Mouse (Mus musculus): ENCODE data around the gene Xrcc1. TPM values are rescaled to one million over a fixed set of nuclear protein-coding genes. Genes with fewer than 3 reads are reported as not detected.

Xrcc1 gene
- polyA plus RNA-seq, 1 experiment from 2014 or later = 182 TPM

GRCm38 (mm10) chr7:24551985-24552759 is 6.1 kb downstream of the Xrcc1 start:
- 90% methylated on average over 12 of the region's 12 CpGs for WGBS
- no peak overlapping the region for H3K27ac ChIP-seq
- peaks cover 91% of the 10 kb centered on the region for H3K36me3 ChIP-seq
- H3K9me3 ChIP-seq (replicated peaks) = no peaks in the 10 kb centered on the region
- no peak overlapping the region for H3K4me3 ChIP-seq
- H3K27me3 ChIP-seq (ENCODE audit: low read depth, poor library complexity, severe bottlenecking) = no peaks in the 10 kb centered on the region
- H3K4me1 ChIP-seq = peaks cover 8% of the 10 kb centered on the region
- no peak for DNase-seq (ENCODE audit: low spot score)

- DNase-seq (ENCODE audit: low spot score) = no peak
- Histone ChIP-seq H3K4me1 (no peaks in the 10 kb centered on the region), H3K4me3 (no peak overlapping the region), H3K27ac (no peak overlapping the region), H3K27me3 (ENCODE audit: low read depth, poor library complexity, severe bottlenecking) (no peaks in the 10 kb centered on the region), H3K9me3 (replicated peaks) (no peaks in the 10 kb centered on the region), H3K36me3 (peaks cover 94% of the 10 kb centered on the region)
- WGBS = 95% methylated on average over 10 of the region's 10 CpGs
These were observed 9.7 kb downstream of the Xrcc1 start for GRCm38 (mm10) chr7:24555786-24556185.

- no peak overlapping the region for H3K4me3 ChIP-seq
- no peak overlapping the region for H3K27ac ChIP-seq
- no peaks in the 10 kb centered on the region for H3K27me3 ChIP-seq (ENCODE audit: low read depth, poor library complexity, severe bottlenecking)
- H3K9me3 ChIP-seq (replicated peaks) = no peaks in the 10 kb centered on the region
- 96% methylated on average over 4 of the region's 4 CpGs for WGBS
- no peak for DNase-seq (ENCODE audit: low spot score)
- no peaks in the 10 kb centered on the region for H3K4me1 ChIP-seq
- H3K36me3 ChIP-seq = peaks cover 92% of the 10 kb centered on the region
These were observed 15.4 kb downstream of the Xrcc1 start for GRCm38 (mm10) chr7:24561450-24561849.

GRCm38 (mm10) chr7:24563191-24563836 is 17.2 kb downstream of the Xrcc1 start:
- no peak for DNase-seq (ENCODE audit: low spot score)
- H3K27ac ChIP-seq = no peak overlapping the region
- peaks cover 97% of the 10 kb centered on the region for H3K36me3 ChIP-seq
- H3K9me3 ChIP-seq (replicated peaks) = no peaks in the 10 kb centered on the region
- H3K27me3 ChIP-seq (ENCODE audit: low read depth, poor library complexity, severe bottlenecking) = no peaks in the 10 kb centered on the region
- 88% methylated on average over 8 of the region's 8 CpGs for WGBS
- H3K4me3 ChIP-seq = no peak overlapping the region
- no peaks in the 10 kb centered on the region for H3K4me1 ChIP-seq

GRCm38 (mm10) chr7:24563837-24564206 is 17.7 kb downstream of the Xrcc1 start:
- H3K27me3 ChIP-seq (ENCODE audit: low read depth, poor library complexity, severe bottlenecking) = no peaks in the 10 kb centered on the region
- WGBS = 91% methylated on average over 4 of the region's 4 CpGs
- H3K4me3 ChIP-seq = no peak overlapping the region
- peaks cover 97% of the 10 kb centered on the region for H3K36me3 ChIP-seq
- no peaks in the 10 kb centered on the region for H3K9me3 ChIP-seq (replicated peaks)
- no peak for DNase-seq (ENCODE audit: low spot score)
- H3K4me1 ChIP-seq = no peaks in the 10 kb centered on the region
- no peak overlapping the region for H3K27ac ChIP-seq

GRCm38 (mm10) chr7:24564607-24565265 is 18.6 kb downstream of the Xrcc1 start:
- Histone ChIP-seq H3K4me1 (no peaks in the 10 kb centered on the region), H3K27ac (no peak overlapping the region), H3K27me3 (ENCODE audit: low read depth, poor library complexity, severe bottlenecking) (no peaks in the 10 kb centered on the region), H3K9me3 (replicated peaks) (no peaks in the 10 kb centered on the region), H3K4me3 (no peak overlapping the region), H3K36me3 (peaks cover 95% of the 10 kb centered on the region)
- 62% methylated on average over 6 of the region's 6 CpGs for WGBS
- DNase-seq (ENCODE audit: low spot score) = peak; percentile 73

- Histone ChIP-seq H3K4me1 (no peaks in the 10 kb centered on the region), H3K36me3 (peaks cover 95% of the 10 kb centered on the region), H3K27ac (no peak overlapping the region), H3K9me3 (replicated peaks) (no peaks in the 10 kb centered on the region), H3K4me3 (no peak overlapping the region), H3K27me3 (ENCODE audit: low read depth, poor library complexity, severe bottlenecking) (no peaks in the 10 kb centered on the region)
- no peak for DNase-seq (ENCODE audit: low spot score)
- 93% methylated on average over 11 of the region's 11 CpGs for WGBS
These were observed 19.5 kb downstream of the Xrcc1 start for GRCm38 (mm10) chr7:24565627-24566026.

- Histone ChIP-seq H3K4me3 (no peak overlapping the region), H3K27me3 (ENCODE audit: low read depth, poor library complexity, severe bottlenecking) (no peaks in the 10 kb centered on the region), H3K27ac (no peak overlapping the region), H3K4me1 (no peaks in the 10 kb centered on the region), H3K36me3 (peaks cover 95% of the 10 kb centered on the region), H3K9me3 (replicated peaks) (no peaks in the 10 kb centered on the region)
- DNase-seq (ENCODE audit: low spot score) = no peak
- WGBS = 93% methylated on average over 9 of the region's 9 CpGs
These were observed 20.1 kb downstream of the Xrcc1 start for GRCm38 (mm10) chr7:24566206-24566605.

- 94% methylated on average over 4 of the region's 4 CpGs for WGBS
- Histone ChIP-seq H3K4me3 (no peak overlapping the region), H3K27ac (no peak overlapping the region), H3K4me1 (peaks cover 2% of the 10 kb centered on the region; the same call in 1 of the 2 replicates), H3K27me3 (ENCODE audit: low read depth, poor library complexity, severe bottlenecking) (no peaks in the 10 kb centered on the region), H3K36me3 (peaks cover 95% of the 10 kb centered on the region), H3K9me3 (replicated peaks) (no peaks in the 10 kb centered on the region)
- no peak for DNase-seq (ENCODE audit: low spot score)
These were observed 22.4 kb downstream of the Xrcc1 start for GRCm38 (mm10) chr7:24568512-24568911.

- Histone ChIP-seq H3K27me3 (ENCODE audit: low read depth, poor library complexity, severe bottlenecking) (no peaks in the 10 kb centered on the region), H3K27ac (no peak overlapping the region), H3K4me3 (no peak overlapping the region), H3K4me1 (peaks cover 3% of the 10 kb centered on the region; the same call in 1 of the 2 replicates), H3K36me3 (peaks cover 77% of the 10 kb centered on the region), H3K9me3 (replicated peaks) (no peaks in the 10 kb centered on the region)
- WGBS = 86% methylated on average over 4 of the region's 4 CpGs
- DNase-seq (ENCODE audit: low spot score) = no peak
These were observed 25.0 kb downstream of the Xrcc1 start for GRCm38 (mm10) chr7:24571071-24571470.

GRCm38 (mm10) chr7:24572455-24572854 is 26.4 kb downstream of the Xrcc1 start:
- 58% methylated on average over 5 of the region's 5 CpGs for WGBS
- no peak overlapping the region for H3K27ac ChIP-seq
- no peaks in the 10 kb centered on the region for H3K27me3 ChIP-seq (ENCODE audit: low read depth, poor library complexity, severe bottlenecking)
- peaks cover 3% of the 10 kb centered on the region; the same call in 1 of the 2 replicates for H3K4me1 ChIP-seq
- DNase-seq (ENCODE audit: low spot score) = no peak
- no peak overlapping the region for H3K4me3 ChIP-seq
- H3K9me3 ChIP-seq (replicated peaks) = no peaks in the 10 kb centered on the region
- H3K36me3 ChIP-seq = peaks cover 63% of the 10 kb centered on the region

GRCm38 (mm10) chr7:24574224-24574796 is 28.2 kb downstream of the Xrcc1 start:
- no peak for DNase-seq (ENCODE audit: low spot score)
- peaks cover 46% of the 10 kb centered on the region for H3K36me3 ChIP-seq
- H3K4me3 ChIP-seq = no peak overlapping the region
- no peaks in the 10 kb centered on the region for H3K9me3 ChIP-seq (replicated peaks)
- WGBS = 61% methylated on average over 12 of the region's 12 CpGs
- H3K4me1 ChIP-seq = peaks cover 3% of the 10 kb centered on the region; the same call in 1 of the 2 replicates
- no peak overlapping the region for H3K27ac ChIP-seq
- no peaks in the 10 kb centered on the region for H3K27me3 ChIP-seq (ENCODE audit: low read depth, poor library complexity, severe bottlenecking)

GRCm38 (mm10) chr7:24577811-24578210 is 31.7 kb downstream of the Xrcc1 start:
- no peak for DNase-seq (ENCODE audit: low spot score)
- no peak overlapping the region for H3K27ac ChIP-seq
- peaks cover 12% of the 10 kb centered on the region for H3K36me3 ChIP-seq
- peaks cover 3% of the 10 kb centered on the region; the same call in 1 of the 2 replicates for H3K4me1 ChIP-seq
- H3K27me3 ChIP-seq (ENCODE audit: low read depth, poor library complexity, severe bottlenecking) = no peaks in the 10 kb centered on the region
- WGBS = 95% methylated on average over 10 of the region's 10 CpGs
- no peak overlapping the region for H3K4me3 ChIP-seq
- H3K9me3 ChIP-seq (replicated peaks) = no peaks in the 10 kb centered on the region
